Mouse (Mus musculus) myocyte (in vitro differentiated cells): ENCODE data around the gene Cdc42se2.

Experiments used
- CEBPB ChIP-seq: IDR thresholded peaks from 2 replicates; pipeline ENCODE4 v1.6.1; 2011; ENCODE audit warnings: mild to moderate bottlenecking, moderate library complexity; ENCODE audit not compliant: poor library complexity, insufficient read depth, severe bottlenecking
- E2F4 ChIP-seq: IDR thresholded peaks from one replicate; pipeline ENCODE4 v1.6.1; 2011; ENCODE audit warnings: mild to moderate bottlenecking, control low read depth, moderate library complexity; ENCODE audit not compliant: insufficient read depth
- MAX ChIP-seq: IDR thresholded peaks from one replicate; pipeline ENCODE4 v1.6.1; 2011; ENCODE audit warnings: low read depth, mild to moderate bottlenecking, control low read depth
- MYOD1 ChIP-seq, 3 experiments: IDR thresholded peaks; one replicate each; pipeline ENCODE4 v1.6.1; 2011; ENCODE audit warnings: control low read depth in 2 of 3, low read depth in 2 of 3, mild to moderate bottlenecking in 2 of 3, moderate library complexity in 1 of 3; ENCODE audit not compliant: insufficient read length in 2 of 3, control insufficient read depth in 1 of 3
- MYOG ChIP-seq, 3 experiments: IDR thresholded peaks; one replicate each; pipeline ENCODE4 v1.6.1; 2011; ENCODE audit warnings: control low read depth in 2 of 3, low read depth in 2 of 3, mild to moderate bottlenecking in 2 of 3; ENCODE audit not compliant: insufficient read length in 2 of 3, control insufficient read depth in 1 of 3, insufficient read depth in 1 of 3
- POLR2A ChIP-seq: IDR thresholded peaks from one replicate; pipeline ENCODE4 v1.6.1; 2011; ENCODE audit warnings: low read depth, mild to moderate bottlenecking, control low read depth, moderate library complexity; ENCODE audit not compliant: insufficient read length
- POLR2AphosphoS2 ChIP-seq: IDR thresholded peaks from one replicate; pipeline ENCODE4 v1.6.1; 2011; ENCODE audit warnings: low read depth, control low read depth; ENCODE audit not compliant: insufficient read length
- TCF12 ChIP-seq: IDR thresholded peaks from one replicate; pipeline ENCODE4 v1.6.1; 2011; ENCODE audit warnings: mild to moderate bottlenecking, control low read depth; ENCODE audit not compliant: poor library complexity, insufficient read depth, severe bottlenecking
- USF1 ChIP-seq: IDR thresholded peaks from one replicate; pipeline ENCODE4 v1.6.1; 2011; ENCODE audit warnings: low read depth, mild to moderate bottlenecking, control low read depth, moderate library complexity

- TF ChIP-seq MYOG (IDR thresholded peaks at IDR 0.05; ENCODE audit: control insufficient read depth in 1 of 3, insufficient read depth in 1 of 3, insufficient read length in 2 of 3, low read depth in 2 of 3) (no peak), MAX (no peak), POLR2A (no peak), POLR2AphosphoS2 (no peak), CEBPB (no peak), TCF12 (no peak), USF1 (no peak), E2F4 (no peak), MYOD1 (IDR thresholded peaks at IDR 0.05; ENCODE audit: control insufficient read depth in 1 of 3, insufficient read length in 2 of 3, low read depth in 2 of 3) (no peak)
Observed at GRCm38 (mm10) chr11:54757993-54758392, 29.5 kb downstream of the Cdc42se2 start.
